Mouse (Mus musculus) CD8-positive naive resting alpha-beta T cell, adult 57 days (primary cell): ENCODE data around the gene F2. TPM values are rescaled to one million over a fixed set of nuclear protein-coding genes. Genes with fewer than 3 reads are reported as not detected.

Experiments used
- total RNA-seq: library from RNA; stranded (reverse); gene quantifications from one replicate; pipeline ENCODE4 v1.2.4, GENCODE M21; 2023

The F2 gene
- total RNA-seq = not detected

GRCm38 (mm10) chr2:91636229-91636628, at the start of gene F2:
TSS of gene F2 (minus strand) at chr2:91636414.

DNA sequence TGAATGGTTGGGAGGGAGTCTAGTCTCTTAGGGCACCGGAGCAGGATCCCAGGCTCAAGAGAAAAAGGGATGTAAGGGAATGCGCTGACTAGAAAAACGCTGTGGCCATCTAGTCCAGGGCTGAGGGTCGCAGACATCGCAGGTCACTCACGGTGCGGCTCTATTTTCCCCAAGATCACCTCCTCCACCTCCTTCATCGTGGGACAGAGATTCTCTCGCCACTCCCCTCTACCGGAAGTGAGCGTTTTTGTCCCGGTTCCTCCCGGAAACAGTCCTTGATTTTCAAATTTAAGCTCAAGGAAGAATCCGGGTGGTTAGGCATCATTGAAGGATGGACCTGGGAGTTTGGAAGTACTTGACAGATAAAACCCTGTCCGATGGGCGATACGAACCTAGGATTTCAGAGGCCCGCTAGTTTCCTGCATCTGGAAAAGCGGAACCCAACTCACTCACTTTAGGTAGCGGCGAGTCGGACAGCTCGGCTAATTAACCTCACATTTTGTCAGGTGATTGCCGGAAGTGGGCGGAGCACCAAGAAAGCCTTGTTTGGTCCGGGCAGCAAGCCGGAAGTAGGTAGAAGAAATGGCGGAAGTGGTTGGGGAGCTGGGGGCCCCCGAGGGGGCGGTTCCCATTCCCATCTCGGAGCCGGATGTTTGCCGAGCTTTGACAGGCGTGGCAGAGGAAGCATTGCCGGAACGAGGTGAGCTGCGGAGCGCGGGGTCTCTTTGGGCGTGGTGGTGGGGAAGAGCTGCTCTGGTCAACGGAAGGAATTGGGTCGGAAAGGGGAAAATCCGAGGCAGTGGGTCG, 13.5 kb upstream of the F2 start, which contains the start of the genes Zfp408 and Arhgap1:
Zfp408 (minus strand) TSS at position 239 of the 807 bp plus-strand sequence.
Arhgap1 (plus strand) TSS at position 308 of the 807 bp plus-strand sequence.

Other genes starting within 250 kb of the F2 start
- 6.8 TPM for gene 1110051M20Rik, start 191.7 kb downstream of the F2 start, total RNA-seq
- gene Lrp4, start 178.9 kb downstream of the F2 start, total RNA-seq = not detected
- gene Ckap5, start 109.7 kb downstream of the F2 start, total RNA-seq = 32.6 TPM
- 30.1 TPM for gene Zfp408, start 13.4 kb upstream of the F2 start, total RNA-seq
- gene Arhgap1, start 13.4 kb upstream of the F2 start, total RNA-seq = 103 TPM
- gene Atg13, start 74.2 kb upstream of the F2 start, total RNA-seq = 48.5 TPM
- gene Harbi1, start 74.4 kb upstream of the F2 start, total RNA-seq = 12.0 TPM
- 74.6 TPM for gene Ambra1, start 93.7 kb upstream of the F2 start, total RNA-seq